Comparison of ENCODE assay signal across 27 mouse cellular contexts in genomic region chr2:88063587-88063986, GRCm38 (mm10). TPM values are rescaled to one million over a fixed set of nuclear protein-coding genes. Genes with fewer than 3 reads are reported as not detected.
A peak's percentile ranks its signal among the peaks of the same experiment; 100 is the strongest.
DNase-seq lines count a peak whose midpoint lies in the region; TF ChIP-seq lines count a peak whose summit lies in the region.
"Had no signal": no experiment of that assay in that cellular context is flagged by ENCODE, and none has a peak within 500 bp of the region (broad histone marks: within the 10 kb centered on the region; RNA-seq: fewer than 3 reads in every experiment).

No protein-coding gene starts in this region.

- in situ Hi-C loops in ES-E14 (cut with MboI; ENCODE audit: low sequenced_read_pairs in 2 of 2, unreplicated experiment in 2 of 2), result no loop called here

- H3K9me3 ChIP-seq in ES-Bruce4 (replicated peaks; ENCODE audit: control insufficient read depth, insufficient read depth, low read length, poor library complexity, severe bottlenecking) (0 out of 2 replicates have a peak, but pooled peaks cover 3% of the 10 kb centered on the region), ES-E14 (ENCODE audit: control insufficient read depth, insufficient read depth, low read depth, low read length) (no peaks in the 10 kb centered on the region)
- H3K9me3 ChIP-seq: embryonic facial prominence, embryonic 10.5 days; embryonic facial prominence, embryonic 12.5 days; forebrain, embryonic 13.5 days; forebrain, embryonic 15.5 days had no signal

- H3K9ac ChIP-seq in ES-Bruce4 (ENCODE audit: low read depth, poor library complexity, severe bottlenecking) (no peak overlapping the region), ES-E14 (ENCODE audit: insufficient read depth, low read depth, low read length, poor library complexity, severe bottlenecking) (no peak overlapping the region)
- H3K9ac ChIP-seq: embryonic facial prominence, embryonic 12.5 days; forebrain, embryonic 13.5 days; forebrain, embryonic 15.5 days; forebrain, postnatal 0 days had no signal

- H3K36me3 ChIP-seq in ES-Bruce4 (ENCODE audit: control insufficient read depth, insufficient read depth, low read length, poor library complexity, severe bottlenecking), result no peaks in the 10 kb centered on the region
- H3K36me3 ChIP-seq in ES-E14 (ENCODE audit: control insufficient read depth, insufficient read depth, low read length, poor library complexity, severe bottlenecking), result no peaks in the 10 kb centered on the region
- H3K36me3 ChIP-seq: embryonic facial prominence, embryonic 10.5 days; embryonic facial prominence, embryonic 12.5 days; forebrain, embryonic 15.5 days had no signal

- DNase-seq in ES-E14 (ENCODE audit: low read depth, low spot score), result peak; percentile 25
- peak; percentile 40 for DNase-seq in ZHBTc4 (ENCODE audit: low read depth, low spot score)
- no peak for DNase-seq in cerebellum, adult 11-12 months
- no peak for DNase-seq in frontal cortex, postnatal 14 days (ENCODE audit: low spot score in 2 of 2)
- DNase-seq: adrenal gland, adult 2 months; adrenal gland, postnatal 10 days; adrenal gland, postnatal 25 days; B cell, adult 2 months; cerebellum, adult 11 months; cerebellum, adult 2 months; cerebellum, adult 9-10 months; cerebellum, postnatal 10 days; cerebellum, postnatal 25 days; forebrain, postnatal 0 days had no signal

- H3K27ac ChIP-seq in ES-Bruce4 (ENCODE audit: insufficient read depth, low read length) (no peak overlapping the region), ES-E14 (ENCODE audit: insufficient read depth, low read depth, low read length, poor library complexity, severe bottlenecking) (no peak overlapping the region)
- H3K27ac ChIP-seq: embryonic facial prominence, embryonic 10.5 days; embryonic facial prominence, embryonic 12.5 days; forebrain, embryonic 13.5 days; forebrain, embryonic 15.5 days had no signal

- TF ChIP-seq CTCF in ES-Bruce4 (IDR thresholded peaks at IDR 0.05; ENCODE audit: low read depth, low read length), result no peak

- TF ChIP-seq POLR2A in ES-Bruce4 (IDR thresholded peaks at IDR 0.05; ENCODE audit: insufficient read depth, low read length), result no peak

- no peaks in the 10 kb centered on the region for H3K27me3 ChIP-seq in ES-Bruce4 (ENCODE audit: control insufficient read depth, insufficient read depth, low read length, poor library complexity, severe bottlenecking)
- H3K27me3 ChIP-seq: CH12.LX; embryonic facial prominence, embryonic 12.5 days; forebrain, embryonic 13.5 days; forebrain, embryonic 15.5 days had no signal

- H3K4me1 ChIP-seq in ES-Bruce4 (ENCODE audit: control insufficient read depth, insufficient read depth, low read length) (no peaks in the 10 kb centered on the region), ES-E14 (ENCODE audit: control insufficient read depth in 2 of 2, insufficient read depth in 2 of 2, low read length in 2 of 2, poor library complexity in 1 of 2) (no peaks in the 10 kb centered on the region)
- H3K4me1 ChIP-seq: embryonic facial prominence, embryonic 10.5 days; embryonic facial prominence, embryonic 12.5 days; forebrain, embryonic 13.5 days; forebrain, embryonic 15.5 days had no signal

- 0 out of 2 replicates have a peak, but pooled peaks have one; percentile 22 for TF ChIP-seq EP300 in ES-Bruce4 (IDR thresholded peaks at IDR 0.05; ENCODE audit: insufficient read depth, low read depth, low read length)

- H3K4me3 ChIP-seq in ES-Bruce4 (ENCODE audit: low read depth, low read length) (no peak overlapping the region), ES-E14 (ENCODE audit: insufficient read depth in 1 of 2, low read depth in 1 of 2, low read length in 2 of 2, poor library complexity in 1 of 2, severe bottlenecking in 1 of 2) (no peak overlapping the region)
- H3K4me3 ChIP-seq: embryonic facial prominence, embryonic 10.5 days; embryonic facial prominence, embryonic 12.5 days; forebrain, embryonic 13.5 days; forebrain, embryonic 15.5 days had no signal

TF ChIP-seq in ES-E14, 5 proteins besides CTCF, POLR2A, EP300 and RAD21:
- TF ChIP-seq ZC3H11A (IDR thresholded peaks at IDR 0.05; ENCODE audit: borderline replicate concordance, low read depth, low read length) (no peak), MAFK (IDR thresholded peaks at IDR 0.05; ENCODE audit: insufficient read depth, low read depth, low read length) (no peak), CHD2 (IDR thresholded peaks at IDR 0.05; ENCODE audit: low read depth, low read length) (no peak), HCFC1 (IDR thresholded peaks at IDR 0.05; ENCODE audit: borderline replicate concordance, insufficient read depth, low read length) (no peak), ZNF384 (IDR thresholded peaks at IDR 0.05; ENCODE audit: low read depth, low read length) (no peak)

RNA-seq across cellular contexts. Expression of gene Olfr1163, which starts 8.0 kb away (rescaled TPM):
- not detected in 2 replicates for polyA plus RNA-seq in ES-Bruce4 (2011; ENCODE audit: insufficient read depth, insufficient read length, low read depth, missing spikeins)
- not detected in 2 replicates for total RNA-seq in ES-E14 (2012; rRNA removed)
- total RNA-seq: adrenal gland, adult 2 months; adrenal gland, postnatal 10 days; adrenal gland, postnatal 25 days; adrenal gland, postnatal 4 days; CH12.LX; forebrain, postnatal 0 days; MEL had no signal
- polyA plus RNA-seq: adrenal gland, adult 2 months; brain, embryonic 14.5 days; cerebellum, adult 2 months; cortical plate, adult 2 months; embryonic facial prominence, embryonic 10.5 days; embryonic facial prominence, embryonic 12.5 days; embryonic facial prominence, embryonic 14.5 days; forebrain, embryonic 11.5 days; forebrain, embryonic 13.5 days; forebrain, embryonic 15.5 days; forebrain, postnatal 0 days had no signal

RNA-seq across cellular contexts. Expression of gene Olfr1162, which starts 12.7 kb away (rescaled TPM):
- polyA plus RNA-seq in ES-Bruce4 (2011; ENCODE audit: insufficient read depth, insufficient read length, low read depth, missing spikeins), result not detected in 2 replicates
- total RNA-seq in ES-E14 (2012; rRNA removed), result not detected in 2 replicates
- total RNA-seq: adrenal gland, adult 2 months; adrenal gland, postnatal 10 days; adrenal gland, postnatal 25 days; adrenal gland, postnatal 4 days; CH12.LX; forebrain, postnatal 0 days; MEL had no signal
- polyA plus RNA-seq: adrenal gland, adult 2 months; brain, embryonic 14.5 days; cerebellum, adult 2 months; cortical plate, adult 2 months; embryonic facial prominence, embryonic 10.5 days; embryonic facial prominence, embryonic 12.5 days; embryonic facial prominence, embryonic 14.5 days; forebrain, embryonic 11.5 days; forebrain, embryonic 13.5 days; forebrain, embryonic 15.5 days; forebrain, postnatal 0 days had no signal

RNA-seq across cellular contexts. Expression of gene Olfr73, which starts 26.1 kb away (rescaled TPM):
- not detected in 2 replicates for polyA plus RNA-seq in ES-Bruce4 (2011; ENCODE audit: insufficient read depth, insufficient read length, low read depth, missing spikeins)
- total RNA-seq in ES-E14 (2012; rRNA removed), result not detected in 2 replicates
- total RNA-seq: adrenal gland, adult 2 months; adrenal gland, postnatal 10 days; adrenal gland, postnatal 25 days; adrenal gland, postnatal 4 days; CH12.LX; forebrain, postnatal 0 days; MEL had no signal
- polyA plus RNA-seq: adrenal gland, adult 2 months; brain, embryonic 14.5 days; CD4-positive, CD25-positive, alpha-beta regulatory T cell, adult 4 months; cerebellum, adult 2 months; cortical plate, adult 2 months; embryonic facial prominence, embryonic 12.5 days; embryonic facial prominence, embryonic 14.5 days; forebrain, embryonic 11.5 days; forebrain, embryonic 13.5 days; forebrain, embryonic 15.5 days; forebrain, postnatal 0 days had no signal

RNA-seq across cellular contexts. Expression of gene Olfr1164, which starts 30.2 kb away (rescaled TPM):
- polyA plus RNA-seq in ES-Bruce4 (2011; ENCODE audit: insufficient read depth, insufficient read length, low read depth, missing spikeins), result not detected in 2 replicates
- not detected in 2 replicates for total RNA-seq in ES-E14 (2012; rRNA removed)
- total RNA-seq: adrenal gland, adult 2 months; adrenal gland, postnatal 10 days; adrenal gland, postnatal 25 days; adrenal gland, postnatal 4 days; CH12.LX; forebrain, postnatal 0 days; MEL had no signal
- polyA plus RNA-seq: adrenal gland, adult 2 months; brain, embryonic 14.5 days; CD4-positive, CD25-positive, alpha-beta regulatory T cell, adult 4 months; cerebellum, adult 2 months; cortical plate, adult 2 months; embryonic facial prominence, embryonic 10.5 days; embryonic facial prominence, embryonic 12.5 days; embryonic facial prominence, embryonic 14.5 days; forebrain, embryonic 11.5 days; forebrain, embryonic 13.5 days; forebrain, embryonic 15.5 days; forebrain, postnatal 0 days had no signal

RNA-seq across cellular contexts. Expression of gene Olfr1161, which starts 41.0 kb away (rescaled TPM):
- not detected in 2 replicates for polyA plus RNA-seq in ES-Bruce4 (2011; ENCODE audit: insufficient read depth, insufficient read length, low read depth, missing spikeins)
- not detected in 2 replicates for total RNA-seq in ES-E14 (2012; rRNA removed)
- total RNA-seq: adrenal gland, adult 2 months; adrenal gland, postnatal 10 days; adrenal gland, postnatal 25 days; adrenal gland, postnatal 4 days; CH12.LX; forebrain, postnatal 0 days; MEL had no signal
- polyA plus RNA-seq: adrenal gland, adult 2 months; brain, embryonic 14.5 days; CD4-positive, CD25-positive, alpha-beta regulatory T cell, adult 4 months; cerebellum, adult 2 months; cortical plate, adult 2 months; embryonic facial prominence, embryonic 10.5 days; embryonic facial prominence, embryonic 12.5 days; embryonic facial prominence, embryonic 14.5 days; forebrain, embryonic 11.5 days; forebrain, embryonic 13.5 days; forebrain, embryonic 15.5 days; forebrain, postnatal 0 days had no signal

Comparison
In these comparisons a context has a peak if more than half of its experiments do, and no peak if none do; other contexts are left out.
1. DNase-seq: peak in ES-E14 (single experiment) and ZHBTc4 (single experiment); none in cerebellum, adult 11-12 months (single experiment) and frontal cortex, postnatal 14 days (0 of 2).